Mouse (Mus musculus) adrenal gland, adult 2 months (tissue): ENCODE results near the gene Cetn2. TPM values are rescaled to one million over a fixed set of nuclear protein-coding genes. Genes with fewer than 3 reads are reported as not detected.

Experiments
- DNase-seq: peaks from one replicate; pipeline ENCODE4 v3.0.0; 2021
- long read RNA-seq: library from polyadenylated mRNA; stranded (forward); transcript quantifications from one replicate; pipeline ENCODE4 v2.0.0, GENCODE M21; 2021
- polyA plus RNA-seq: library from polyadenylated mRNA; depleted of rRNA; stranded (reverse); fragments of >200 nt; gene quantifications from 2 replicates; pipeline ENCODE4 v1.2.3, GENCODE M21; 2012; rRNA removed
- total RNA-seq, 2 experiments: library from RNA; stranded (reverse); gene quantifications; 2 replicates each; pipeline ENCODE4 v1.2.3; 2021

Cetn2 gene
- 10 to 100 TPM; 44.1 to 53.6 TPM for total RNA-seq
- 1.6 and 2.1 TPM in 2 replicates for polyA plus RNA-seq
- long read RNA-seq, transcript Cetn2-203 (5 exons, 1,286 nt): major isoform, 55 of 60 reads
- long read RNA-seq, partial matches to known transcripts: 1 of 60 reads
- long read RNA-seq, other reads (novel, unspliced or antisense): 0 of 60 reads

DNA sequence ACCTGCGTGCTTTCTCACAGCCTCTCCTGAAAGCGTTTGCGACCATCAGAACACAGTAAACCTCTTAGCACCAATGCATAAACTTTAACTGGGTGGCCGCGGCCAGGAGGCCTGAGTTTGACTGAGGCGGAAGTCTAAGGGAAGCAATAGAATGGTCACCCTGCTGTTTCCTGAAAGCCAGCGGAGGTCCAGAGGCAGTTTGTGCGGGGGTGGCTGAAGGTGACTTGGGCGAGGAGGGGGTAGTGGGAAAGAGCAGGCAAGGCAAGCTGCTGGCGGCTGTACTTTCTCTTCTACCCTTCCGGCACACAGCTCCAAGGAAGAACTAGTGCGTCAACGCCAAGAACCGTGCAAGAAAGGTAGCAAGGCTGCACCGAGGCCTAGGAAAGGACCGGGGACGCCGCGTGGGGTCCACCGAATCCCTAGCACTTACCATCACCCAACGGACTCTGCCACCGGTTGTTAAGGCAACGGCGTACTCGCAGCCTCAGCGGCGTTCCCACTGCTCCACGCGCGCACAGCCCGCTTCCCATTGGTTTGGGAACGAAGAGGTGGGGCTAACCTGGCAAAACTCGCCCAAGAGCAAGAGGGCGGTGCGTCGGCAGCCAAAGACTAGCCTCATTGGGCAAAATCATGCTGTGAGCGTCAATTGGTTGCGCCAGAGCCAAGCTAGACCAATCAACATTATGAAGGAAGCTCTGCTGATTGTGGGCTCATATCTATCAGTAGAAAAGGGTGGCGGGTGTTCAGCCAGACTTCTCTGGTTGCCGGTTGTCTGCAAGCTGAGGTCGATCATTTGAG lies at the start of gene Cetn2, which contains the start of gene Nsdhl:
TSS of gene Cetn2 (minus strand) at position 528 of the 798 bp plus-strand sequence.
TSS of gene Nsdhl (plus strand) at position 674 of the 798 bp plus-strand sequence.
- peak; percentile 93 for DNase-seq

DNA sequence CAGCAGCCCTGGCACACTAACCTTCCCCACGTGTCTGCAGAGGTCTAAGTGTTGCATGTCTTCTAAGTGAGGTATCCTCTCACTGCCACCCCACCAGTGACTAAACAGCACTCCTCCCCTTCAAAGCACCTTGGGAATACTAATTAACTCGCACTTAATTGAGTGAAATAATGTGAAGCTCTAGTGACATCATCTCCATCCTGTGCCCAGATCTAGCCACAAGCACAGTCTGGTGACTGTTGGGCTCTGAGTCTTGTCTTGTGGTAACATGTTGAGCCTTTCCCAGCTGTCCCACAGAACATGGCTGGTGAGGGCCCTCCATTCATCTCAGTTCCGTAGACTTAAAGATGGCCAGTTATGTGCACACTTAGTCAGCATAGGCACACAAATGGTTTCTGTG lies 44.5 kb upstream of the Cetn2 start:
- DNase-seq: no peak

DNA sequence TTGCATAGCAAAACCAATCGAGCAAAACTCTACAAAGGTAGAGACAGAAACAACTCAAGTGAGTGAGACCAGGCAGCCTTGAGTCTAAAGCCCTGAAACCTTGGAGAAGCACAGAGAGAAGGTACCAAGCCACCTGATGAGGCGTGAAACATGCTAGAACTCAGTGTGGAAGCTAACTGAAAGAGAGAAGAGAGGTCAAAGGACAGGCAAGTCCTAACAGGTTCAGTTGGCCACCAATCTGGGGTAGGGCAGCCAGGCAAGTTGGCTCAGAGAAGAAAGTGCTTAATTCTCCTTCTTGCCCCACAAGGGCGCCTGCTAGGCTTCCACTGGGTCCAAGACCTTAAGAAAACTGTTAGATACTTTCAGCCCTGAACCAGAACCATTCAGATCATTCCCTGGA lies 43.3 kb upstream of the Cetn2 start:
- DNase-seq: no peak

DNA sequence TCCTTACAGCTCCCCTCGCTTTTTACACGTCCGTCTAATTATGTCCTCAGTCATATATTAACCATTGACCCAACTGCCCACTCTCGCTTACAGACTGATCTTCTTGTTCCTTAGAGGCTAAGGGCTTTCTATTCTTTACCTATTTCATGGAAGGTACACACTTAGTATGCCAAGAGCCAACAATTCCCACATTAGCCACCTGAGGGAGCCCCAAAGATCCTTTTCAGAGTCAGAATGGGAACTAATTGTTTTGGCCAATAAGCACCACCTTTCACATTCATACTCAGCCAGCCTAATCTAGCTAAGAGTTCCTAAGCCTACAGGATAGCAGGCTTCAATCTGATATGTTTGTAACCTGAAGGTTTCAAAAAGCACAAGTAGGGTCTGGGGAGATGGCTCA lies 42.2 kb upstream of the Cetn2 start:
- DNase-seq: no peak

DNA sequence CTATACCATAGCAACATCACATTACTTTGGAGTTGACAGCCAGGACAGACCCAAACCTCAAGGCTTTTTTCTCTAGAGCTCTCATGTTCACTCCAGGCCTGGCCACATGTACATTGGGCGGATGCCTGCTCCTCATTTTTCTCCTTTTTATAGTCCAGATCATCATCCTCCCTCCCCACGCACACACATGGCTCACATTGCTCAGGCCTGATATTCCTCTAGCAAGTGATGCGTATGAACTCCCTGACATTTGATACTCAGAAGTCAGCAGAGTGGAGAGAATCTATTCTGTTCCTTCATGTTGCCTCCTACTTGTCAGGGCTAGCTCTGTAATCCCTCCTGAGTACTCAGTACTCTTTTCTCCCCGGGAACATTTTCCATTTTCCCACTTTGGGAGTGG lies 38.3 kb upstream of the Cetn2 start:
- no peak for DNase-seq

DNA sequence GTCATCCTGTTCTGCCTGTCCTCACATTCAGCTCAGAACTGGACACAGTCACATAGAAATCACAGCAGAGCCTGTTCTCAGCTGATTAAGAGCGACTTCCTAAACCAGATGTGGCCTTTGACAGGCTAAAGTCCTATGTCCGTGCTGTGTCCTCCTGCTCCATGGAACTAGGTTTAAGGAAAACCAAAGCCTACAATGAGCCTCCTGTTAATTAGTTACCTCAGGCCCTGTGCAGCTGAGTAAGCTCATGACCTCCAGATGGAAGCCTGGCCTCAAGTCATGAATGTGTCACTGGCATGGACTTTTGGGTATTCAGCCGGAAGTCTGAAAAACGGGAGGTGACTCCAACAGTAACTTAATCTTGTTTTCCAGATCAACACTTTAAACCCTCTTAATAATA lies 35.3 kb upstream of the Cetn2 start:
- DNase-seq: no peak

DNA sequence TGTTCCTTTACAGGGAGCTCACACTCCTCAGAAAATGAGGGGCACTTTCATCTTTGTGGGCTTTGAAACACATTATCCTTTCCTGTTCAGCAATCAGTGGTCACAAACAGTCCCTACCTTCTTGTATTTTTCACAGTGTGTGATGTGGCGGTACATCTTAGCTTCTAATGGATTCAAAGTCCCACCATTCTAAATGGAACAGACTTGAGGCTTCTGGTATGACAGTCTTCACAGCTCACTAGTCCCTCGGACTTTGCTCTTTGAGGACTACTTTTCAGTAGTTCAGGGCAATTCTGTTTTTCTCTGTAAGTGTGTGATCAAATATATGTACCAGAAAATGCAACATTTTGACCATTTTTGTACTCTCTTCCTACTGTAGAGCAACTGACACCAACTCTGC lies 3.2 kb upstream of the Cetn2 start:
- DNase-seq: no peak

DNA sequence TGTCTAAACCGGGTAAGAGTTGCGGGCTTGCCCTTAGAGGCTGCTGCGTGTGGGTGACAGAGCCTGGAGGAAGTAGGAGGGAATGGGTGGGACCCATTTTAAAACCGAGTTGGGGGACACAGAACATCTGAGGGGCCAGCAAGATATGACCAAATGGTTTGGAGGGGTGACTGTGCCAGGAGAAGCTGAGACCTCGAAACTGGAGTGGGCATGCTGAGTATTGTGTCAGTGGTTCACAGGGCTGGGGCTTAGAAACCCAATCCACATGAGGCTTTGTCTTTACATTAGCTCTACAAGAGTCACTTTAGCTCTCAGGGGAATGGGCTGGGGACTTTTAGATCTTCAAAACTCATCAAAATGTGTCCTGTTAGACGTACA lies 460 bp upstream of the Cetn2 start:
- no peak for DNase-seq

DNA sequence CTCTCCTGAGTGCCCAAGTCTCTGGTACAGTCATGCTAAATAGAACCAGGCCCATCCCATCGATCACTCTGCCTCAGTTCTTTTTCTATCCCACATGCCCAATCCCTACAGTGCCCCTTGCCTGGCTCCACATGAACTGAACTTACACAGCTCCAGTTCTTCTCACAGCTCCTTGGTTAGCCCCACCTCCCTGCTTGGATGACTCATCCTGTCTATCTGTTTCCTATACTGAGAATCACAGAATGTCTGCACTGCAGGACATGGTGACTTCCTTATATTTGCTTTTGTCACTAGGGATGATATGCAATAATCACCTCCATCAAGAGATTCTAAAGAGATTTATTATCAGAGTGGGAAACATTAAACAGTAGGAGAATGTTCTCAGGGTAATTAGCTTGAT lies 6.6 kb downstream of the Cetn2 start:
- peak; percentile 13 for DNase-seq

DNA sequence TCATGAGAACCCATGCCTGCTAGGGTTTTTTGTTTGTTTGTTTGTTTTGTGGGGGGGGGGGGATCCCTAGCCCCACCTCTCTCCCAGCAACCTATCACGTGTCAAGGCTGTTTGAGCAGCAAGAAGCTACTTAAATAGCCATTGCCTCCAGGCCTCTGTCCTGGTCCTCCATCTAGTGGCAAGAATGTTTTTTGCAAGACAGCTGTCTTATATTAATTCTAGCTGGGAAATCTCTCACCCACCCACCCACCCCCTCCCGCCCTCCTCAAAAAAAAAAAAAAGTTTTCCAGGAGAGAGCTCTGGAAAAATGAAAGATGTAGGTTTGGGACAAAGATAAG lies 9.8 kb downstream of the Cetn2 start:
- DNase-seq: no peak

DNA sequence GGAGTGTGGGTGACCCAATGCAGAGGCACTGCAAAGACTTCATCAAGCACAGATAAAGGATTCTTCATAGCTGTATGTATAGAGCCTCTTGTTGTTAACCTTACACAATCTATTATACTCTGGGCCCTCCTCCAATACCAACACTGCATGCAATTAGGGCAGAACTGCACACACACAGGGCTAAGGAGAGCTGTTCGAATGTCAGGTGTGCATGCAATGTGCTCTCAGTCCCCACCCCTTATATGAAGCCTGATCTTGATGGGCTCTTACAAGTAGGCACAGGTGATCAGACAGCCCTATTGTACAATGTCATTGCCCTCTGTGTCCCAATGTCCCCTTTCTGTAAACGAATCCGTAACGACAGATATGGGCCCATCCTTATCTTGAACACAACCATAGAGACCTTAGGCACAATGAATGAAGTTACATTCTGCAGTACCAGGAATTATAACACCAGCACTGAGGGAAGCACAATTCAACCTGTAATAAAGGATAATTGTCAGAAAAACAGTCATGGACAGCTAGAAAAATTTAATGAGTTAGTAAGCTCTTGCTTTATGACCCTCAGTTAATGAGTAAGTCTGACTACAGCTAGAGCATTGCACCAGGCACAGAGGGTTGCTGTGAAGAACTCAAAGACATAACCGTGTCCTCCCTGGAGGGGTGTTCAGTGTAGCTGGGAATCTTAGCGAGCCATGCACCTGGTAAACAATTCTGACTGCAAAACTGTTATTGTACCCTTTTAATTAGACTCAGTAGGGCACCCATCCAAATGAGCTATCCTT lies 10.4 kb downstream of the Cetn2 start:
- DNase-seq: no peak

DNA sequence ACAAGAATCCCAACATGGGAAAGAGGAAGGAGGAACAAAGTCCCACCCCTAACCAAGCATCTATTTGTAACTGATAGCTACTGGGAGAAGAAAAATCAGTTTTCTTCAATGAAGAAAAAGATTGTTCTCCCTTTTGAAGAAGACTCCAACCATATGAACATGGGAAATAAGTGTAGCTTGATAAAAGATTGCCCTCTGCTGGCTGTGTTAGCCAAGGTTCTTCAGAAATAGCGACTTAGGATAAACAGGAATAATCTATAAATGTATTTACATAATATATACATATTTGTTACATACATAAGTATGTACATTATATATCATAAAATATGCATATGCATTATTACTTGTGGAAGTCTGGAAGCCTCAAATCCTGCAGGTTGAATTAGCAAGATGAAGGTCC lies 15.7 kb downstream of the Cetn2 start:
- no peak for DNase-seq

DNA sequence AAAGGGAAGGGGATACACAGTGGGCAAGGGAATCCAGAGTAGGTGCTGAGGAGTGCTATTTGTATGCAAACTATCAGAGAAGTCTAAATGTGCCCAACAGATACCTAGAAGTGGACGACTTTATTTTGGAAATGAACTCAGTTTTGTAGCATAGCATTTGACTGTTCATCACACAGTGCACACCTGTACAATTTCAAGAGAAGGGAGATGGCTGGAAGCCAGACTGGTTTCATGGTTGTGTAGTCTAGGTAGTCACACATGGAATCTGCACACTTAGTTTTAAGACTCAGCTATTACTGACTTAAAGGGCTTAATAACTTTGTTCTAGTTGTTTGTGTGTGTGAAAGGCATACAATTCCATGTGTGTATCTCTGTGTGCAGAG lies 22.2 kb downstream of the Cetn2 start:
- no peak for DNase-seq

DNA sequence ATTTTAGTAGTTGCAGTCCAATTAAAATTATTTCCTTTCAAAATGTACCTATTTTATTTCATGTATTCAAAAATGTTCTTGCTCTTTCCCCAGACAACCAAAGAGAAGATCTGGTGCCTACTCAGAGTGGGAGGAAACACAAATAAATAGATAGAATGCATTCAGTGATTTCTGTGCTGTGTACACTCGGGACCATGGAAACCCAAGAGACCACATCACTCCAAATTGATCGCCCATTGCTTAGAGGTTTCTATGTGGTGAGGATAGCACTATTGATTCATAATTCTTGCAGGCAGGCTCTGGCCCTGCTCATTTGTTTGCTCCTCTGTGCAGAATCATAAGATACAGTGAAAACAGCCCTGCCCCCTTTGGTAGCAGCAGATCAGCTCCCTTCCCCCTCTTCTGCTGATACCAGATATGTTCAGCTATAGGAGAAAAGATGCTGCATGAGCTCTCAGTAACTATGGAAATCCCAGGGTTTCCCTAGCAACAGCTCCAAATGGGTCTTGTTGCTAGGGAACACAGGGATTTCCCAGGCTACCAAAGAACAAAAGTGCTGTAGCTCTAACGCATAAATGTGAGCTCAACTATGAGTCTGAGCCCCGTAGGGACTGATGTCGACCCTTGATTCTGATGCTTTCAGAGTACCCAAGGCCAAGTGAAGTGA lies 22.7 kb downstream of the Cetn2 start:
- no peak for DNase-seq

Other genes with a start within 250 kb of the Cetn2 start
- under 1 TPM in 1 of 2 experiments, not detected in 1; 0.35 TPM for gene Gabrq, start 93.2 kb downstream of the Cetn2 start, total RNA-seq
- 0.13 and 0.15 TPM in 2 replicates for gene Gabrq, start 93.2 kb downstream of the Cetn2 start, polyA plus RNA-seq
- 10 to 100 TPM; 35.5 to 69.9 TPM for gene Nsdhl, start 146 bp upstream of the Cetn2 start, total RNA-seq
- gene Nsdhl, start 146 bp upstream of the Cetn2 start, polyA plus RNA-seq: 10.7 and 18.0 TPM in 2 replicates
- gene Zfp185, start 68.9 kb upstream of the Cetn2 start, total RNA-seq: 1 to 10 TPM; 2.4 to 3.6 TPM
- gene Zfp185, start 68.9 kb upstream of the Cetn2 start, polyA plus RNA-seq: 2.4 and 2.5 TPM in 2 replicates
- under 1 TPM; 0.24 to 0.32 TPM for gene Pnma5, start 118.7 kb upstream of the Cetn2 start, total RNA-seq
- gene Pnma5, start 118.7 kb upstream of the Cetn2 start, polyA plus RNA-seq: not detected in 2 replicates
- gene Pnma3, start 146.4 kb upstream of the Cetn2 start, total RNA-seq: under 1 TPM; 0.14 to 0.41 TPM
- 0.17 and 0.19 TPM in 2 replicates for gene Pnma3, start 146.4 kb upstream of the Cetn2 start, polyA plus RNA-seq
- 1 to 10 TPM in 1 of 2 experiments, not detected in 1; 2.0 TPM for gene Xlr4a, start 164.1 kb upstream of the Cetn2 start, total RNA-seq
- gene Xlr4a, start 164.1 kb upstream of the Cetn2 start, polyA plus RNA-seq: not detected in 2 replicates
- gene Xlr3a, start 178.7 kb upstream of the Cetn2 start, total RNA-seq: 1 to 10 TPM in 1 of 2 experiments, not detected in 1; 3.5 TPM
- 0.92 TPM in 1 of 2 replicates, not detected in the other for gene Xlr3a, start 178.7 kb upstream of the Cetn2 start, polyA plus RNA-seq
- gene Gm14685, start 198.6 kb upstream of the Cetn2 start, total RNA-seq: not detected
- not detected in 2 replicates for gene Gm14685, start 198.6 kb upstream of the Cetn2 start, polyA plus RNA-seq
- not detected for gene Xlr5b, start 230.4 kb upstream of the Cetn2 start, total RNA-seq
- not detected in 2 replicates for gene Xlr5b, start 230.4 kb upstream of the Cetn2 start, polyA plus RNA-seq
- under 1 TPM; 0.12 to 0.31 TPM for gene DXBay18, start 231.0 kb upstream of the Cetn2 start, total RNA-seq
- gene DXBay18, start 231.0 kb upstream of the Cetn2 start, polyA plus RNA-seq: not detected in 2 replicates